ENCODE assay signal across 8 mouse cellular contexts in the genomic region with DNA sequence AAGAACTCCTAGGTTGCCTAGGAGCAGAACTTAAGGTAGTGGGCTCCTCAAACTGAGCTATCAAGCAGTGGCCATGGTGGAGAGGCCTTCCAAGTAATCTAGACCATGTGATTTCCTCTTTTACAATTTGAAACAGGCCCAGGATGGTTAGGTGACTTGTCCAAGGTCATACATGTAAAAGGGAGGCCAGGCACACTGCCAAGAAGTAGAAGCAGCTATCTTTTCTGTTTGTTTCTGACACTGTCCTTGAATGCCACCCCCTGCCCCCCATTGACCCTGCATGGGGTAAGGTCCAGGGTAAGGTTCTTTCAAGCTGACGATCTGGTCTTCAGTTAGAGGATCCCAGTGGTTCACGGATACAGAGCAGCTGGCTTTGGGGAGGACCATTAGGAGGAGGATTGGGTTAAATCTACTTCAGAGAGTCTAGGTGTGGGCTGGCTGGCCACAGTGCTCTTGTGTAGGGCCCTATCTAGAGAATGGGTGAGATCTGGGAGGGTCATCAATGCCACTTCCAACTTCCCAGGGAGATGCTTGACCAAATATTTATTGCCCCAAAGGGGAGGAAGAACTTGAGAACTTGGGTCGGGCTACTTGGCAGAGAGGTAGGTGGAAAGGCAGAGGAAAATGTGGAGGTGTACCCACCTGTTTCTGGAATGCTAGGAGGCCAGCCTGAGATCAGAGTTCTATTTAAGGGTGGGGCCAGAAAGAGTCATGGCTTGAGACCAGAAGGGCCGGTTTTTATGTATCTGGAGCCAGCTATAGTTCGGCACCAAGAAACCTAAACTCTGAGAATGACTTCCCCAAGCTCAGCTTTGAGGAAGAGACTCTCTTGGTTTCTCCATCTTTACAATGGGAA. TPM values are rescaled to one million over a fixed set of nuclear protein-coding genes. Genes with fewer than 3 reads are reported as not detected.
DNase-seq lines count a peak whose midpoint lies in the region; ATAC-seq and TF ChIP-seq lines count a peak whose summit lies in the region.

No protein-coding gene starts in this region.

- H3K4me2 ChIP-seq in embryonic facial prominence, embryonic 13.5 days, result peak overlapping the region; percentile 72
- H3K4me2 ChIP-seq in lung, embryonic 15.5 days, result peak overlapping the region; percentile 69

- H3K27ac ChIP-seq in kidney, adult 2 months (ENCODE audit: insufficient read depth, low read depth, low read length), result no peak overlapping the region
- peak overlapping the region; percentile 49 for H3K27ac ChIP-seq in MEL (ENCODE audit: control insufficient read depth, low read depth, low read length)
- no peak overlapping the region for H3K27ac ChIP-seq in embryonic facial prominence, embryonic 13.5 days
- H3K27ac ChIP-seq in lung, embryonic 15.5 days, result peak overlapping the region; percentile 76

- peak overlapping the region; percentile 89 for H3K9ac ChIP-seq in MEL (ENCODE audit: control insufficient read depth, low read depth, low read length, poor library complexity, severe bottlenecking)
- no peak overlapping the region for H3K9ac ChIP-seq in embryonic facial prominence, embryonic 13.5 days
- 0 out of 2 replicates have a peak overlapping the region, but pooled peaks have one; percentile 9 for H3K9ac ChIP-seq in lung, embryonic 15.5 days

- no peak for TF ChIP-seq RAD21 in MEL (IDR thresholded peaks at IDR 0.05; ENCODE audit: low read depth, low read length)

- no peak for ATAC-seq in embryonic facial prominence, embryonic 13.5 days (ENCODE audit: insufficient number of reproducible peaks, insufficient read depth, low FRiP score, low TSS enrichment, low read depth)
- ATAC-seq in lung, embryonic 15.5 days (ENCODE audit: borderline replicate concordance, extremely low read depth, low FRiP score, low TSS enrichment), result no peak

- no peak for TF ChIP-seq POLR2A in kidney, adult 2 months (IDR thresholded peaks at IDR 0.05; ENCODE audit: low read depth, low read length)
- TF ChIP-seq POLR2A in MEL (IDR thresholded peaks at IDR 0.05; ENCODE audit: control insufficient read depth in 1 of 2, insufficient read depth in 1 of 2, low read depth in 1 of 2, low read length in 2 of 2, poor library complexity in 1 of 2), result no peak; a peak in 1 of 4 replicates

- TF ChIP-seq CTCF in kidney, adult 2 months (conservative IDR thresholded peaks at IDR 0.05; ENCODE audit: insufficient read depth, insufficient read length, low read depth, low read length), result no peak
- TF ChIP-seq CTCF in MEL (IDR thresholded peaks at IDR 0.05 in 2 of 3, conservative IDR thresholded peaks at IDR 0.05 in 1 of 3; ENCODE audit: control insufficient read depth in 1 of 3, insufficient read depth in 1 of 3, low read depth in 2 of 3, low read length in 3 of 3, poor library complexity in 1 of 3, severe bottlenecking in 1 of 3), result no peak

- peak; percentile 31 for DNase-seq in kidney, adult 9 months
- DNase-seq in kidney, adult 2 months, result no peak
- DNase-seq in MEL (ENCODE audit: low read depth, low spot score) (peak; percentile 84), adipocyte (ENCODE audit: low spot score) (no peak)
- DNase-seq in thymus, postnatal 4 days, result no peak
- no peak for DNase-seq in thymus, postnatal 25 days

- no peaks in the 10 kb centered on the region for H3K27me3 ChIP-seq in kidney, adult 2 months (replicated peaks; ENCODE audit: control insufficient read depth, insufficient read depth, low read length)
- H3K27me3 ChIP-seq in MEL (ENCODE audit: control insufficient read depth in 1 of 2, insufficient read depth in 2 of 2, low read length in 2 of 2), result no peaks in the 10 kb centered on the region
- no peaks in the 10 kb centered on the region for H3K27me3 ChIP-seq in embryonic facial prominence, embryonic 13.5 days
- no peaks in the 10 kb centered on the region for H3K27me3 ChIP-seq in lung, embryonic 15.5 days

- no peaks in the 10 kb centered on the region for H3K9me3 ChIP-seq in MEL (replicated peaks; ENCODE audit: insufficient read depth, low read length)
- H3K9me3 ChIP-seq in embryonic facial prominence, embryonic 13.5 days, result no peaks in the 10 kb centered on the region
- H3K9me3 ChIP-seq in lung, embryonic 15.5 days, result no peaks in the 10 kb centered on the region

- no peaks in the 10 kb centered on the region for H3K4me1 ChIP-seq in kidney, adult 2 months (ENCODE audit: control insufficient read depth, insufficient read depth, low read length)
- peaks cover 0 to 9% of the 10 kb centered on the region in 2 experiments; a peak in 2 of 4 replicates for H3K4me1 ChIP-seq in MEL (ENCODE audit: control insufficient read depth in 1 of 2, insufficient read depth in 2 of 2, low read length in 2 of 2)
- peaks cover 6% of the 10 kb centered on the region; the same call in 1 of the 2 replicates for H3K4me1 ChIP-seq in embryonic facial prominence, embryonic 13.5 days
- peaks cover 15% of the 10 kb centered on the region for H3K4me1 ChIP-seq in lung, embryonic 15.5 days

- WGBS in kidney, adult 2 months, result 74% methylated on average over 5 of the region's 5 CpGs
- WGBS in embryonic facial prominence, embryonic 13.5 days, result 85% methylated on average over 5 of the region's 5 CpGs
- WGBS in lung, embryonic 15.5 days, result 65% methylated on average over 5 of the region's 5 CpGs

- TF ChIP-seq EP300 in MEL (IDR thresholded peaks at IDR 0.05; ENCODE audit: low read depth in 1 of 2, low read length in 2 of 2), result 0 out of 4 replicates have a peak, but pooled peaks of 1 of the 2 experiments have one; percentile 12

- H3K4me3 ChIP-seq in kidney, adult 2 months (ENCODE audit: insufficient read depth, low read depth, low read length), result no peak overlapping the region
- peak overlapping the region; percentile 87 to 90; a peak in 3 of 4 replicates for H3K4me3 ChIP-seq in MEL (ENCODE audit: control insufficient read depth in 1 of 2, insufficient read depth in 1 of 2, low read depth in 2 of 2, low read length in 2 of 2)
- no peak overlapping the region for H3K4me3 ChIP-seq in embryonic facial prominence, embryonic 13.5 days
- H3K4me3 ChIP-seq in lung, embryonic 15.5 days, result no peak overlapping the region

- H3K79me2 ChIP-seq in MEL (ENCODE audit: control insufficient read depth, insufficient read depth, low read length, poor library complexity), result peaks cover 3% of the 10 kb centered on the region

- no peaks in the 10 kb centered on the region for H3K36me3 ChIP-seq in kidney, adult 2 months (ENCODE audit: control insufficient read depth, insufficient read depth, low read length)
- H3K36me3 ChIP-seq in MEL (ENCODE audit: control insufficient read depth in 1 of 2, insufficient read depth in 2 of 2, low read length in 2 of 2), result peaks cover 0 to 9% of the 10 kb centered on the region in 2 experiments; a peak in 2 of 4 replicates
- peaks cover 33% of the 10 kb centered on the region for H3K36me3 ChIP-seq in embryonic facial prominence, embryonic 13.5 days
- peaks cover 13% of the 10 kb centered on the region for H3K36me3 ChIP-seq in lung, embryonic 15.5 days

TF ChIP-seq in MEL, 35 proteins besides CTCF, POLR2A, EP300 and RAD21:
- TF ChIP-seq USF1 (IDR thresholded peaks at IDR 0.05; ENCODE audit: low read depth, low read length) (peak; percentile 78), MAX (IDR thresholded peaks at IDR 0.05; ENCODE audit: low read length) (peak; percentile 33), ZKSCAN1 (IDR thresholded peaks at IDR 0.05; ENCODE audit: low read depth, low read length) (no peak), MYC (IDR thresholded peaks at IDR 0.05; ENCODE audit: low read depth, low read length) (peak; percentile 40; the same call in 1 of the 2 replicates)

RNA-seq across cellular contexts. Expression of gene Pgap2, which starts 14.1 kb away (rescaled TPM):
- 50.8 and 65.9 TPM in 2 replicates for polyA plus RNA-seq in kidney, adult 2 months (2012; rRNA removed)
- 21.1 and 29.2 TPM in 2 replicates for total RNA-seq in MEL (2012; rRNA removed)
- polyA plus RNA-seq in MEL (2012; ENCODE audit: insufficient read depth in 1 of 2, insufficient read length in 2 of 2, low read depth in 1 of 2, low replicate concordance in 2 of 2, missing spikeins in 1 of 2), result 10 to 100 TPM in 1 of 2 experiments, not detected in 1; 91.1 TPM
- polyA plus RNA-seq in embryonic facial prominence, embryonic 13.5 days (2015; fragmentation: Nextera tagmentation; extraction: Ambion mirVana), result 93.5 and 98.9 TPM in 2 replicates
- polyA plus RNA-seq in lung, embryonic 15.5 days (2015; fragmentation: Nextera tagmentation; extraction: Ambion mirVana), result 81.0 and 91.8 TPM in 2 replicates

RNA-seq across cellular contexts. Expression of gene Nup98, which starts 14.1 kb away (rescaled TPM):
- polyA plus RNA-seq in kidney, adult 2 months (2012; rRNA removed), result 13.0 and 13.3 TPM in 2 replicates
- total RNA-seq in MEL (2012; rRNA removed), result 25.9 and 31.7 TPM in 2 replicates
- polyA plus RNA-seq in MEL (2012; ENCODE audit: insufficient read depth in 1 of 2, insufficient read length in 2 of 2, low read depth in 1 of 2, low replicate concordance in 2 of 2, missing spikeins in 1 of 2), result 100 to 1,000 TPM in 1 of 2 experiments, 10 to 100 TPM in 1; 45.2 to 195 TPM
- 37.1 and 38.7 TPM in 2 replicates for polyA plus RNA-seq in embryonic facial prominence, embryonic 13.5 days (2015; fragmentation: Nextera tagmentation; extraction: Ambion mirVana)
- 33.8 and 35.3 TPM in 2 replicates for polyA plus RNA-seq in lung, embryonic 15.5 days (2015; fragmentation: Nextera tagmentation; extraction: Ambion mirVana)

RNA-seq across cellular contexts. Expression of gene Rhog, which starts 31.7 kb away (rescaled TPM):
- polyA plus RNA-seq in kidney, adult 2 months (2012; rRNA removed), result 39.2 and 52.3 TPM in 2 replicates
- 24.1 and 33.3 TPM in 2 replicates for total RNA-seq in MEL (2012; rRNA removed)
- 100 to 1,000 TPM; 347 to 425 TPM for polyA plus RNA-seq in MEL (2012; ENCODE audit: insufficient read depth in 1 of 2, insufficient read length in 2 of 2, low read depth in 1 of 2, low replicate concordance in 2 of 2, missing spikeins in 1 of 2)
- 59.5 and 60.7 TPM in 2 replicates for polyA plus RNA-seq in embryonic facial prominence, embryonic 13.5 days (2015; fragmentation: Nextera tagmentation; extraction: Ambion mirVana)
- 72.8 and 74.5 TPM in 2 replicates for polyA plus RNA-seq in lung, embryonic 15.5 days (2015; fragmentation: Nextera tagmentation; extraction: Ambion mirVana)

RNA-seq across cellular contexts. Expression of gene Stim1, which starts 43.5 kb away (rescaled TPM):
- 33.6 and 37.0 TPM in 2 replicates for polyA plus RNA-seq in kidney, adult 2 months (2012; rRNA removed)
- 26.1 and 28.2 TPM in 2 replicates for total RNA-seq in MEL (2012; rRNA removed)
- polyA plus RNA-seq in MEL (2012; ENCODE audit: insufficient read depth in 1 of 2, insufficient read length in 2 of 2, low read depth in 1 of 2, low replicate concordance in 2 of 2, missing spikeins in 1 of 2), result 10 to 100 TPM in 1 of 2 experiments, not detected in 1; 65.0 TPM
- polyA plus RNA-seq in embryonic facial prominence, embryonic 13.5 days (2015; fragmentation: Nextera tagmentation; extraction: Ambion mirVana), result 27.7 and 30.1 TPM in 2 replicates
- 16.7 and 20.1 TPM in 2 replicates for polyA plus RNA-seq in lung, embryonic 15.5 days (2015; fragmentation: Nextera tagmentation; extraction: Ambion mirVana)

Comparison
In these comparisons a context has a peak if more than half of its experiments do, and no peak if none do; other contexts are left out.
1. DNase-seq: peak in kidney, adult 9 months (single experiment) and MEL (single experiment); none in kidney, adult 2 months (single experiment), adipocyte (single experiment), thymus, postnatal 4 days (single experiment) and thymus, postnatal 25 days (single experiment).
2. H3K27ac ChIP-seq: peak in MEL (single experiment) and lung, embryonic 15.5 days (single experiment); none in kidney, adult 2 months (single experiment) and embryonic facial prominence, embryonic 13.5 days (single experiment).
3. H3K4me3 ChIP-seq: peak in MEL (2 of 2); none in kidney, adult 2 months (single experiment), embryonic facial prominence, embryonic 13.5 days (single experiment) and lung, embryonic 15.5 days (single experiment).